Mouse (Mus musculus): ENCODE results near the gene Arrb1. TPM values are rescaled to one million over a fixed set of nuclear protein-coding genes. Genes with fewer than 3 reads are reported as not detected.

Gene Arrb1
- polyA plus RNA-seq, 1 experiment: 43.4 TPM

DNA sequence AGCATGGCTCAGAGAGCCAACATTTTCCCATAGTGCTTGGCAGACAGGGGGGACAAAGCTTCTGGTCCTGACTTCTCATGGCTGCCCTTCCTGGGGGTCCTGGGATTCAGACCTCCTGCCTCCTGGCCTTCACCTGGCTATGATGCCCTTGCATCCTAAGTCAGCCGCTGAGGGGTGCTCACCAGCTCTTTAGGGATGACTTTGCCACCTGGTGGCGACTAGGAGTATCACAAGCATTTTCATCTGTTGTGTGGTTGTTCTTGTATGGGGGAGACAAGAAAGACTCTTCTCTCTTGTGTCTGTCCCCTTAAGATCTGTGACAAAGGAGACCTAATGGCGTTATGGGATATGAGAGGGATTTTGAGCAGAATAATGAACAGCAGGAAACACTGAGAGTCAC lies 54.8 kb downstream of the Arrb1 start:
- Histone ChIP-seq H3K9me3 (no peaks in the 10 kb centered on the region), H3K27me3 (replicated peaks) (no peaks in the 10 kb centered on the region), H3K4me1 (peaks cover 99% of the 10 kb centered on the region), H3K36me3 (replicated peaks; ENCODE audit: low read length) (peaks cover 99% of the 10 kb centered on the region), H3K4me3 (replicated peaks) (no peak overlapping the region)
- no peak for TF ChIP-seq GATA1 (IDR thresholded peaks at IDR 0.05; ENCODE audit: borderline replicate concordance, low read length)
- no peak for TF ChIP-seq FLI1 (IDR thresholded peaks at IDR 0.05; ENCODE audit: low read length)

DNA sequence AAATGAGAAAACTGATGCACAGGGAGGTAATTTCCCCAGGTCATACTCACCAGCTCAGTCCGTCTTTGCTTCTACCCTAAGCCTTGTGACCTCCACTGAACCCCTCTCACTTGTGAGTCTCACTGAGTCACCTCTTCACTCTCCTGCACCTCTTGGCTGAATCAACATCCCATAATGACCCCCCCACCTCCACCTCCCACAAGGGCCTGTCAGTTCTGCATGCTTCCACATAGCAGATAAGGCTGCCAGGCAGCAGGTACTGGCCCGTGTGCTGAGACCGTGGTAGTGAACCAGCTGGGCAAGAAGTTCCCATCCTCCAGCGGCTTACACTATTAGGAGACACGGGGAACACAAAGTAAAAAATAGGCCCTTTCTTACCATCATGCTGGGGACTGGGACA lies 55.4 kb downstream of the Arrb1 start:
- Histone ChIP-seq H3K4me3 (replicated peaks) (no peak overlapping the region), H3K27me3 (replicated peaks) (no peaks in the 10 kb centered on the region), H3K9me3 (no peaks in the 10 kb centered on the region), H3K4me1 (peaks cover 99% of the 10 kb centered on the region), H3K36me3 (replicated peaks; ENCODE audit: low read length) (peaks cover 100% of the 10 kb centered on the region)
- TF ChIP-seq FLI1 (IDR thresholded peaks at IDR 0.05; ENCODE audit: low read length) (no peak), GATA1 (IDR thresholded peaks at IDR 0.05; ENCODE audit: borderline replicate concordance, low read length) (no peak)

DNA sequence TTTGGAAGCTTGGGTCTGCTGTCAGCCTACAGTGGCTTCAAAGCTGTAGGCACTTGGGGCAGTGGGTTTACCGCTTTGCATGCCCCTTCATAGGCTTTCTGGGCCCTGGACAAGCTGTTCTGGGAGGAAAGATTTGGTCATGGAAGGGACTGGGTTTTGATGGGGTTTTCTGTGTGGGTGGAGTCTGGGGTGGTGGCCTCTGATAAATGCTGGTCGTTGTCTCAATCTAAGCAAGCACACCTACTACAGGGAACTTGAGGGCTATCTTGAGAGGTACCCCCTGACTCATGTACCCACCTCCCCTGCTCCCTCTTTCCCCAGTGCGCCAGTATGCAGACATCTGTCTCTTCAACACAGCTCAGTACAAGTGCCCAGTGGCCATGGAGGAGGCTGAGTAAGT lies 57.4 kb downstream of the Arrb1 start:
- H3K36me3 ChIP-seq (replicated peaks; ENCODE audit: low read length): peaks cover 100% of the 10 kb centered on the region
- H3K4me3 ChIP-seq (replicated peaks): no peak overlapping the region

DNA sequence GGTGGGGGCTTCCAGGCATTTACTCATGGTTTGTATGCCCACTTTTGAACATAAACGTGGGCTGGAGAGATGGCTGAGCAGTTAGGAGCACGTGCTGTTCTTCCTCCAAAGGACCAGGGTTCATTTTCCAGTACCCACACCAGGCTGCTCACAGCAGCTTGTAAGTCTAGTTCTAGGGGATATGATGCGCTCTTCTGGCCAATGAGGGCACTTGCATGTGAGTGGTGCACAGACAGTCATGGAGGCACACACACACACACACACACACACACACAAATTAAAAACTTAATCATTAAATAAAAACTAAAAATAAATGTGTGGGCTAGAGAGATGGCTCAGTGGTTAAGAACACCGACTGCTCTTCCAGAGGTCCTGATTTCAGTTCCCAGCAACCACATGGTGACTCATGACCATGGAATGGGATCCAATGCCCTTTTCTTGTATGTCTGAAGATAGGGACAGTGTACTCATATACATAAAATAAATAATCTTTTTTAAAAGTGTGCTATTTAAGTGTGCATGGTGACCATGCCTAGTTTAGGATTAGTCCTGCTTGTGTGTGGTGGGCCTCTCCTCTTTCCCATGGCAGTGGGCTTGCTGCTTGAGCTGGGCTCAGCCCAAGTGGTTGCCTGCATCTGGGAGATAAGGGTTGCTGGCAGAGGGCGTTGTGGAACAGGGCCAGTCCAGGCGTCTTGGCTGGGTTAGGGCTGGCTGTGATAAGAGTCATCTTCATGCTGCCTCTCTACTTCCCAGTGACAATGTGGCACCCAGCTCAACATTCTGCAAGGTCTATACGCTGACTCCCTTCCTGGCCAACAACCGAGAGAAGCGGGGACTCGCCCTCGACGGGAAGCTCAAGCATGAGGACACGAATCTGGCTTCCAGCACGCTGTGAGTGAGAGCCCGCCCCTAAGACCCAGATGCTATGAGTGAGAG lies 58.9 kb downstream of the Arrb1 start:
- no peaks in the 10 kb centered on the region for H3K27me3 ChIP-seq (replicated peaks)
- H3K4me1 ChIP-seq: peaks cover 91% of the 10 kb centered on the region
- TF ChIP-seq FLI1 (IDR thresholded peaks at IDR 0.05; ENCODE audit: low read length) (no peak), GATA1 (IDR thresholded peaks at IDR 0.05; ENCODE audit: borderline replicate concordance, low read length) (no peak; the same call in 2 of the 3 replicates)
- H3K36me3 ChIP-seq (replicated peaks; ENCODE audit: low read length): peaks cover 100% of the 10 kb centered on the region
- no peaks in the 10 kb centered on the region for H3K9me3 ChIP-seq
- H3K4me3 ChIP-seq (replicated peaks): no peak overlapping the region

More for the DNA sequence above, 57.4 kb downstream of the Arrb1 start:
- TF ChIP-seq GATA1 (IDR thresholded peaks at IDR 0.05; ENCODE audit: borderline replicate concordance, low read length): no peak
- Histone ChIP-seq H3K4me1 (peaks cover 98% of the 10 kb centered on the region), H3K9me3 (no peaks in the 10 kb centered on the region), H3K27me3 (replicated peaks) (no peaks in the 10 kb centered on the region)

DNA sequence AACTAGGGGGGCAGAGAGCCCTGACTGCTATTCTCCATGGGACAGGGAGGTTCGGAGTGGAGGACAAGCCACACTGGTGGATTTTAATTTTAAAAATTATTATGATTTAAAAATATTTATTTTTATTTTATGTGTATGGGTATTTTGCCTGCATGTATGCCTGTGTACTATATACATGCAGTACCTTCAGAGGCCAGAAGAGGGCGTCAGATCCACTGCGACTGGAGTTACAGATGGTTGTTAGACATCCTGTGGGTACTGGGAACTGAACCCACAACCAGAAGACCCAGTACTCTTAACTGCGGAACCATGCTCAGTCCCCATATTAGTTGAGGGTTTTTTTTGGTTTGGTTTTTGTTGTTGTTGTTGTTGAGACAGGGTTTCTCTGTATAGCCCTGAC lies 63.5 kb downstream of the Arrb1 start:
- no peak for TF ChIP-seq FLI1 (IDR thresholded peaks at IDR 0.05; ENCODE audit: low read length)
- no peak for TF ChIP-seq GATA1 (IDR thresholded peaks at IDR 0.05; ENCODE audit: borderline replicate concordance, low read length)
- H3K27me3 ChIP-seq (replicated peaks): no peaks in the 10 kb centered on the region
- peaks cover 58% of the 10 kb centered on the region for H3K4me1 ChIP-seq
- H3K4me3 ChIP-seq (replicated peaks): no peak overlapping the region
- peaks cover 100% of the 10 kb centered on the region for H3K36me3 ChIP-seq (replicated peaks; ENCODE audit: low read length)
- no peaks in the 10 kb centered on the region for H3K9me3 ChIP-seq

DNA sequence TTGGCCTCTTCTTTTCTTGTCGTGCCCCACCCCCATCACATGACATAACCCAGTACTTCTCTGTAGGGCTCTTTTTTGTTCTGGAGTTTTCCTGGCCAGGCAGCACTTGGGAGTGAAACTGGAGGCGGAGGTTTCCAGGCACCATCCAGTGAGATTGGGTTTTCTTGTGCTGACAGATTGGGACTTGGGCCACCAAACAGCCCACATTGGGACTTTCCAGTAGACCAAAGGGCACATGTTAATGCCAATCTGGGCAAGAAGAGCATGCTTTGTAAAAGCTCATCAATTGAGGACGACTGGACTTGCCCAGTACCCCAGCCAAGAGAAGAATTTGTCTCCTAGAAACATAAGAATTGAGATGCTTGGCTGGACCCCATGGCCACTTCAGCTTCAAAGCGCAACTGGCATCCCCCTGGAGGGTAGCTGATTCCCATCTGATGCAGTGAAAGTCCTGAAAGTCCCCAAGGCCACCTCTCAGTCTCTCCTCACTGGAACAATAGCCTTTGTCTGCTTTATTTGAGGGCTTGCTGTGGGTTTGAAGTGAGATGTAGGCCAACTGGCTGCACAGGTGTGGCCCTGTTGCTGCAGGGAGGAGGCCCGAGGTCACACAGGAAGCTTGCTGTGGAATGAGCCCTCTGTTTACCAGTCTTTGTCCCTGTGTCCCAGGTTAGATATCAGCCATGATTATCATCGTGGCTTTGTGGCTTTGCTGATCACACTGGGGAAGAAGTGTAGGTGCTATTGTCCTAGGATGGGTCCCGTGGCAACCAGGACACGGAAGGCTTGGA lies 68.8 kb downstream of the Arrb1 start:
- Histone ChIP-seq H3K36me3 (replicated peaks; ENCODE audit: low read length) (peaks cover 100% of the 10 kb centered on the region), H3K27me3 (replicated peaks) (no peaks in the 10 kb centered on the region), H3K4me3 (replicated peaks) (no peak overlapping the region), H3K9me3 (no peaks in the 10 kb centered on the region), H3K4me1 (peaks cover 46% of the 10 kb centered on the region)
- no peak for TF ChIP-seq GATA1 (IDR thresholded peaks at IDR 0.05; ENCODE audit: borderline replicate concordance, low read length)
- no peak for TF ChIP-seq FLI1 (IDR thresholded peaks at IDR 0.05; ENCODE audit: low read length)

DNA sequence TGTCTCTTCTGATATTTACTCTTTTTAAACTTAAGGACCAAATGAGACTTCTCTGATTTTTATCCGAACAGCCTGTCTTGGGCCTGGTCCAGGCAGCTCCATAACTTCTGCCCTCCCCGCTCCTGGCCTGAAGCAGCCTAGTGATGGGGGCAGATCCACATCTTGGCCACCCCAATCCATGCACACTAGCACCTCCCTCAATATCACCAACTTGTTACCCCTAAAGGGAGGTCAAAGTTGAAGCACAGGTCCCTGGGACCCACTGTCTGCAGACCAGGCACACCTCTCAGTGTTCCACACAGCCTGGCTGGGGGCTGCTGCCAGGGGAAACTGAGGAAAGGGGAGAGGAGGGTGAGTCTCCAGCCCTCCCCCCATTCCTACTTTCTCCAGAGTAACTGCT lies 69.8 kb downstream of the Arrb1 start:
- peaks cover 91% of the 10 kb centered on the region for H3K36me3 ChIP-seq (replicated peaks; ENCODE audit: low read length)
- TF ChIP-seq GATA1 (IDR thresholded peaks at IDR 0.05; ENCODE audit: borderline replicate concordance, low read length) (no peak), FLI1 (IDR thresholded peaks at IDR 0.05; ENCODE audit: low read length) (no peak)

DNA sequence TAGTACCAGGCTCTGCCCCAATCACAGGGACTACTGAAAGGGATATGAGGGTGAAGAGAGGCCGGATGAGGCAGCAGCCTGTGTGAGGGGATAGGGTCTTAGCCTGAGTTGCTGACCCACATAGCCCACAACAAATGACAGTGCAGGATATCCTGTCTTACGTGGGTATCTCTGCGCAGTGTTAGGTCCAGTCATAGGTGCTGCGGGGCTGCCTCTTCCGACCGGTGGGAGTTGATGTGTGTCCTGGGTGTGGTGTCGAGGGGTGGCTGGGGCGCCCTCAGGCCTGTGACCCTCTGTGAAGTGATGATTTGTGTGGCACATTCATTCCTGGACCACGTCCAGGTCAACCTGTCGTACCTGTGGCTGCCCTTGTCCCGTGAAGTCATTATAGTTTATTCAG lies 71.0 kb downstream of the Arrb1 start:
- Histone ChIP-seq H3K9me3 (no peaks in the 10 kb centered on the region), H3K27me3 (replicated peaks) (no peaks in the 10 kb centered on the region), H3K4me3 (replicated peaks) (no peak overlapping the region), H3K36me3 (replicated peaks; ENCODE audit: low read length) (peaks cover 79% of the 10 kb centered on the region), H3K4me1 (peaks cover 44% of the 10 kb centered on the region)
- TF ChIP-seq GATA1 (IDR thresholded peaks at IDR 0.05; ENCODE audit: borderline replicate concordance, low read length) (no peak), FLI1 (IDR thresholded peaks at IDR 0.05; ENCODE audit: low read length) (no peak)

More for the DNA sequence above, 69.8 kb downstream of the Arrb1 start:
- H3K4me3 ChIP-seq (replicated peaks): no peak overlapping the region
- H3K9me3 ChIP-seq: no peaks in the 10 kb centered on the region
- peaks cover 44% of the 10 kb centered on the region for H3K4me1 ChIP-seq
- H3K27me3 ChIP-seq (replicated peaks): no peaks in the 10 kb centered on the region

DNA sequence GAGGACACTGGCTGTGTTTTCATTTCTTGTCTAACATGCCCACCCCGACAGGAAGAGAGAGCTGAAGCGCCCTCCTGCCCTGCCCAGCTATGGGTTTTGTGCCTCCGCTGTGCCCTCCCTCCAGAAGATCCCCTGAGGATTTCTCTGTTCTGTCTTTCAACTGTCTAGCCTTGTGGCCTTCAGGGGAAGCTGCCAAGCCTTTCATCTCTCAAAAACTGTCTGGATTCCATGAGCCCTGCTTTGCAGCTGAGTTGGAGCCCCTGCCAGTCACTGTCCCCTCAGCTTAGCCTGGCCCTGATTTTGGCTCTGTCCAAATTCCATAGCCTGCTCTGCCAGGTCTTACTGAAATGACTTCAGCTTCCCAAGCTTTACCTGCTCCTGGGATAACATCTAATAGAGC lies 71.5 kb downstream of the Arrb1 start:
- Histone ChIP-seq H3K4me3 (replicated peaks) (no peak overlapping the region), H3K27me3 (replicated peaks) (no peaks in the 10 kb centered on the region), H3K4me1 (peaks cover 42% of the 10 kb centered on the region), H3K9me3 (no peaks in the 10 kb centered on the region), H3K36me3 (replicated peaks; ENCODE audit: low read length) (peaks cover 74% of the 10 kb centered on the region)
- TF ChIP-seq FLI1 (IDR thresholded peaks at IDR 0.05; ENCODE audit: low read length): no peak
- no peak for TF ChIP-seq GATA1 (IDR thresholded peaks at IDR 0.05; ENCODE audit: borderline replicate concordance, low read length)

DNA sequence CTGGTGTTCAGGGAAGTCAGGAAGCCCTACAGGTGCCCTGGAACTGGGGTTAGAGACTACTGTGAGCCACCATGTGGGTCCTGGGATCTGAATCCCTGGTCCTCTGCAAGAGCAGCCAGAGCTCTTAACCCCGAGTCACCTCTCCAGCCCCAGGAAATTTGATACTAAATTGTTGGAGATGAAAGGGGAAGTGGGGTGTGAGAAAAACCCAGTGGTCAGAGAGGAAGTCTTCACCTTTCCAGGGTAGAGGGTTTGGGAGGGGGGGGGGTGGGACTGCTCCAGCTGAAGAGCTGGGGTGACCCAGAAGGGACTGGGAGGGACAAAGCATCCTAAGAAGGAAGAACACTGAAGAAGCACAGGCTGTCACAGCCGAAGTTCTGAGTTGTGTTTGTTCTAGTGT lies 72.4 kb downstream of the Arrb1 start:
- Histone ChIP-seq H3K4me3 (replicated peaks) (no peak overlapping the region), H3K27me3 (replicated peaks) (no peaks in the 10 kb centered on the region), H3K9me3 (no peaks in the 10 kb centered on the region), H3K36me3 (replicated peaks; ENCODE audit: low read length) (peaks cover 66% of the 10 kb centered on the region), H3K4me1 (peaks cover 39% of the 10 kb centered on the region)
- no peak for TF ChIP-seq GATA1 (IDR thresholded peaks at IDR 0.05; ENCODE audit: borderline replicate concordance, low read length)
- no peak for TF ChIP-seq FLI1 (IDR thresholded peaks at IDR 0.05; ENCODE audit: low read length)
